Mouse (Mus musculus) gastrocnemius, adult 8-10 months (tissue): ENCODE measurements around the gene Fabp1. TPM values are rescaled to one million over a fixed set of nuclear protein-coding genes. Genes with fewer than 3 reads are reported as not detected.

Experiments
- DNase-seq, 2 experiments: peaks; one replicate each; pipeline ENCODE4 v3.0.0; 2022; ENCODE audit warnings: low spot score in 2 of 2
- total RNA-seq, 4 experiments: library from RNA; stranded (reverse); gene quantifications; 2 replicates each; pipeline ENCODE4 v1.2.4; 2022

The Fabp1 gene
- total RNA-seq, 4 experiments from 2014 or later, result 1.4 TPM; not detected in 3

GRCm38 (mm10) chr6:71211917-71212316 is 12.3 kb downstream of the Fabp1 start:
- DNase-seq, result no peak

DNA sequence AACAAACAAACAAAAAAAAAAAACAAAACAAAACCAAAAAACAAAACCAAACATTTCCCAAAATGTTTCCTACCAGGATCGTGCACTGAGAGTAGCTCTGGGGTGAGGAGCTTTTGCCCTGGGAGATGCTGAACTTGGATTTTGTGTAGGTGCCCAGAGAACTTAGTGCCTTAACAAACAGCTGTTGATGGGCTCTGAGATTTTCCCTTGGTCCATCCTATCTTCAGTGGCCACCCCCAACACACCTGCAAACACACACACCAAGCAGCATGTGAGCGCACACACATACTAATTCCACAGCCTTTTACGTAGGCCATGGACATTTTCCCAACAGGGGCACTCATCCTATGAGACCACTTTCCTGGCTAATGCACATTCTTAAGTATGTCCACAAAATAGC is 12.8 kb downstream of the Fabp1 start:
- no peak for DNase-seq

DNA sequence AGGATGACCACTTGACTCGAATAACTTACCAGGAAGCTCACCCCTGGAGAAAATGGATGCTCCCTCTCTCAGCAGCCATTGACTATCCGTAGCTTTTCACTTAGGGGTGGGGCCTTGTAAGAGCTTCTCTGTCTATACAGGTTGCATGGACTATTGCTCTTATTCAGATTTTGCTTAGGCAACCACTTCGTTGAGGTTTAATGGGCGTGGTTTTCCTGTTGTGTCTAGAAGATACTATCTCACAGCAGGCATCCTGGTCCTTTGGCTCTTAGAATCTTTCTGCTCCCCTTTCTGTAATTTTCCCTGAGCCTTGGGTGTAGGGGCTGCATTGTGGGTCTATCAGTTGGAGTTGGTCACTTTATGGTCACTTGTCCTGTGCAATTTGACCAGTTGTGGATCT is 21.9 kb downstream of the Fabp1 start:
- no peak for DNase-seq

DNA sequence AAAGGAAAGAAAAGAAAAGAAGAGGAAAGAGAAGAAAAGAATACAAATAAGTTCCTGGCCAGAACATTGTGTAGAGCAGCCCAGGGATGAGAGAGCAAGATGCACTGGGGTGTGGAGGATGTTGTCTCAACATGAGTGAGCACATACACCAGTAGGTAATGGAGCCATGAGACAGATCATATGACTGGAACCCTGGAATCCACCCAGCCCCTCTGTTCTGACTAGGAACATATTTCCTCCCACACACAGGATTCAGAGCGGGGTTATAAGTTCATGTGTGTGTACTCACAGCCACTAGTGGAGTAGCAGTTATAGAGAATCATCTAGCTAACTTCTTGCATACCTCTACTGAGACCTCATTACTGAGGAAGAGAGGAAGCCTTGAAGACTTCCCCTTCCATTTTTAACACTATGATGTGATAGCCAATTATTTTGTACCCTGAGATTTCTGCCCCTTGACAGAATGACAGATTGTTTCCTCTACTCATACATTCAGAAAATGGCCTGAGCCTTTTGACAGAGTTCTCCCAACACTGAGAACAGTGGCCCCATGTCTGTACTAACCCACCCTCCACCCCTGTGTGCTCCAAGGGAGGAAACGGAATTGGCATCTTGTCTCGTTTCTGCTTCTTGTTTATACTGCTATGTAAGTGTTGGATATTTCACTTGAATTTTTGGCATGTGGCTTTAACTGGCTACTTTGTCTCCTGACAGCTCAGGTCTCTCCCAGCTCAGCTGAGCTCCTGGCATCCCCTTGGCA is 24.7 kb downstream of the Fabp1 start:
- DNase-seq, result no peak

- no peak for DNase-seq
Measured at GRCm38 (mm10) chr6:71226544-71226943, 26.9 kb downstream of the Fabp1 start.

DNA sequence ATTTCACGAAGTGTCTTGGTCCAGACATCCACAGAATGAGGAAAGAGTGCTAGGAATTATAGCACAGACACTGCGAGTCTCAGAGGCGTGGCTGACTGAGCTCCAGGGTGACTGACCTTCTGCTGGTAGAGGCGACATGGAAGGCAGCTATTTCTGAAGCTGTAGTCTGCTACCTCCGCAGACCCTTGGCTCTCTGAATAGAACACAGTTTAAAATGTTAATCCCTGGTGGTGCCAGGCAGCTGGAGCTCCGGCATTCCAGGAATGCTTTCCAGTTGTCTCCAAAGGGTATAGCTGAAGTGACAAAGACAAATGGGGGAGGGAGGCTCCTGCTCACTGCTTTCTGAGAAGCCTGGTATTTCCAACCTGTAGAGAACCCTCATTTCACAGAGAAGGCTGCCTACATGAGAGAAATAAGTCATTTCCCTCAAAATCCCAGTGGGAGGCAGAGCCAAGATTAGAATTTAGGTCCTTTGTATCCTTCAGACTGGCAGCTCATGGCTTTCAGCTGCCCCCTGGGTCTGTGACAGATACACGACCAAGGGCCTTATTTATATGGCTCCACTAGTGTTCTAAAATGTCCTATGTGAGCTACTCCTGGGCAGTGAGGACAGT is 27.6 kb downstream of the Fabp1 start:
- no peak for DNase-seq

GRCm38 (mm10) chr6:71235121-71235520 is 35.5 kb downstream of the Fabp1 start:
- no peak for DNase-seq

DNA sequence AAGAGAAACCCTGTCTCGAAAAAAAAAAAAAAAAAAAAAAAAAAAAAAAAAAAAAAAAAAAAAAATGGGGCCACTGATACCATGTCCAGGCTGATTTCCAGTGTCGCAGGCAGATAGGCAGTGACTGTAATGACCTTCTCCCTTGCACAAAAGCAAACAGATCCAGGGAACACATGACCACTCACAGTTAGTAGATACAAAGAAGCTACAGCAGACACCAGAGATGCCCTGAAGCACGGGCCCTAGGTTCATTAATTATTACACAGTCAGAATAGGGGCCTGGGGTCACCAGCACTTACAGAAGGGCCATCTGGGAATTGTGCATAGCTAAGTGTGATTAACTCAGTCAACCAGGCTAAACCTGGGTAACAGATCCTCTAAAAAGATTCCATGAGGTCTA is 36.3 kb downstream of the Fabp1 start:
- DNase-seq, result no peak

DNA sequence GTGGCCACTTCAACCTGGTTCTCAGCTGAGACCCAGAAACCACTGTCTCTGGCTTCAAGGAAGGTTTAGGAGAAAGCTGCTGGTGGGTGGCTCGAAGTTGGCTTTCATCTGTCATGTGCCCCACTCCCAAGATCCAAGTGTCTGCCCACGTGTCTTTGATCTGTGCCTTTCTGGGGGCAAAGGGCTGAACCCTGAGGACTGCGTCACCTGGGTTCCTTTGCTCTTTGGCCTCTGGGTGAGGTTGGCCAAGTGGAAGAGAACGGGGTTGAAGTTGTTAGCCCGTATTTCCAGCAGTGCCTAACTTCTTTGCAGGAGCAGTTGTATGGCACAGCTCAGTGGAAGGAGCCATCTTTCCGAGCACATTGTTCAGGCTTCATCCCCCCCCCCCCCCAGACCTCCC is 36.9 kb downstream of the Fabp1 start:
- DNase-seq, result no peak

- no peak for DNase-seq
Measured at GRCm38 (mm10) chr6:71237031-71237431, 37.4 kb downstream of the Fabp1 start.

DNA sequence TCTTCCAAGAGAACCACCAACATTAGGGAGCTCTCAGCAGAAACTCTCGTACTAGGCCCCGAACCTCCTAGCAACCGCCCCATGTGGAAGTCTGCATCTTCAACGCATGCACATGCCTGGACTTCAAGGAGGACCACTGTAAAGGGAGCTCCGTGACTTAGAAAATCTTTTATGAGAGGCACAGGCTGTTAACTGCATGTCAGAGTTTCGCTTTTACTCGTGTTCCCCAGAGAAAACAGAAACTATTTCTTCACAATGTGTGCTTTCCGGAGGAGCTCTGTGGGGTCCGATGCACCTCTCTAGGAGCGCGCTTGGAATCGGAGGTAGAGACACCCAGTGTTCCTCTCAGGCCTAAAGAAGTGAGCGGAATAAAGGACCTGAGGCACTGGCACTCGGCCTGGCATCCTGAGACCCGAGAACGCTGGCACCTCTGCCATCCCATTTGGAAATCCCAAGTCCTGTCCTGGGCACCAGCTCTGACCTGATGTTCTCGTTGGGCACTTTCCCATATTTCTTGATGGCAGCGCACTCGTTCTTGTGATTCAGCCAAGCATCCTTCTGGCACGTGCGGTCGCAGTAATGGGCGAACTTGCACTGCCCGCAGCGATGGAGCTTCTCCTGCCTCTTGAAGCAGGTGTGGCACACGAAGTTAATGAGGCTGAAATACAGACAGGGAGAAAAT is 39.6 kb downstream of the Fabp1 start:
- peak in 1 of 2 experiments; percentile 14 for DNase-seq

DNA sequence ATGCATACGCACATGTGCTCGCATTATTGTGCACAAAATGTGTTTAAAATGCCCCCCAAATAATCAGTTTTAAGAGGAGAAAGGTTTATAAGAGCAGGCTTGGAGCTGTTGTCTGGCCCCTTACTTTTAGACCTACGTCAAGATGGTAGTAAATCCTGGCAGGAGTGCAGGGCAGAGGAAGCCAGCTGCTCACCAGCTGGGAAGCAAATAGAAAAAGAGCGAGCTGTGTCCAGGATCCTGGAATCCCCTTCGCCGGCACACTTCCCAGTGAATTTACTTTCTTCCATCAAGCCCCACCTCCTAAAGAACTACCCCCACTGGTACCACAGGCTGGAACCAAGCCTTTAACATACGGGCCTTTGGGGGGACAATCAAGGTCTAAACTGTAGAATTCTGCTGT is 41.2 kb downstream of the Fabp1 start:
- no peak for DNase-seq

GRCm38 (mm10) chr6:71242811-71243210 is 43.2 kb downstream of the Fabp1 start:
- no peak for DNase-seq

GRCm38 (mm10) chr6:71243258-71243657 is 43.6 kb downstream of the Fabp1 start:
- DNase-seq, result no peak

DNA sequence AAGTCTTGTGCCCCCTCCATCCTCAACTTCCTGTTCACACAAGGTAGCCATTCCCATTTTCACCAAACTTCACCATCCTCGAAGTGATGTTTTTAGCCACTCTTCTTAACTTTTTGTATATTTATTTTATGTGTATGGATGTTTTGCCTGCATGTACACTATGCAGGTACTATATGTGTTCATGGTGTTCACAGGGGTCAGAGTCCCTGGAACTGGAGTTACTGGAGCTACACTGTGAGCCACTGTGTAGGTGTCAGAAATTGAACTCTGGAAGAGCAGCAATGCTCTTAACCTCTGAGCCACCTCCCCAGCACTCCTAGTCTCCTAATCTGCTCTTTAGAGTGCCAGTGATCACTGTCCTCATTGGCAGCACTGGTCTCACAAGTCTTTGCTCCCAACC is 48.8 kb downstream of the Fabp1 start:
- DNase-seq, result no peak

GRCm38 (mm10) chr6:71249615-71250014 is 50.0 kb downstream of the Fabp1 start:
- no peak for DNase-seq

DNA sequence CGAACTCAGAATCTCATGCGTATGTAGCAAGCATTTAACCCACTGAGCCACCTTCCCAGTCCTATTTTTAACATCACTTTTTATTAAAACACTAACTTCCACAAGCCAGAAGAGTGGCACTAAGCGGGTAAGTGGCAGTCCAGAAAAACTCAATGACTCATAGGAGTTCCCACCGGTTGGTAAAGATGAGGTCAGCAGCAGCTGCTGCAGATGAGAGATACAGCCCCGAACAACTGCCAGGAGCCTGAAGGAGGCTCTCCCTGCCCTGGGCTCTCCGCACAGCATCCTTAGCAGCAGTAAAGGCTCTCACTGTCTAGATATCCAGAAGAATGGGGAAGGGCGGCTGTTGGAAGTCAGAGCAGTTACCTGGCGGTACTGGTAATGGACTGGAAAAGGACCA is 51.3 kb downstream of the Fabp1 start:
- DNase-seq, result no peak

DNA sequence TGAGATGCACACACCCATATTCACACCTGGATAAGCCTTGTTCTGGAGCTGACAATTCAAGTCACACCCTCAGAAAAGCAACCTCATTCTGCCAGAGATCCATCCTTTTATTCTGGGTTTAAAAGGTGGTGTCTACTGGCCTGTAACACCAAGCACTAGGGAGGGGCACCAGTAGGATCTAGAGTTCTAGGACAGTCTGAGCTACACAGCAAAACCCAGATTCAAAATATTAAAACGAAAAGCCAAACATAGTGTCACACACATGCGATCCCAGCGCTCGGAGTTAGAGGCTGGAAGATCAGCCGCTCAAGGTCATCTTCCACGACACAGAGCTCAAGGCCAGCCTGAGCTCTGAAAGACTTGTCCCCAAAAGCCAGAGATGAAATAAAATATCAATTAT is 54.8 kb downstream of the Fabp1 start:
- DNase-seq, result no peak
